Mouse (Mus musculus) E14TG2a.4 (cell line): ENCODE data around the gene Arhgap30.

Experiments
- H3K27me3 ChIP-seq: 2 replicates; pipeline ENCODE4 v1.6.1; 2014; ENCODE audit warnings: low read length, control low read depth; ENCODE audit not compliant: insufficient read depth
- H3K36me3 ChIP-seq: 2 replicates; pipeline ENCODE4 v1.6.1; 2014; ENCODE audit warnings: low read length, control low read depth; ENCODE audit not compliant: insufficient read depth
- H3K4me1 ChIP-seq: replicated peaks from 2 replicates; pipeline ENCODE4 v1.6.1; 2014; ENCODE audit warnings: low read depth, low read length, control low read depth
- H3K4me3 ChIP-seq: replicated peaks from 2 replicates; pipeline ENCODE4 v1.5.1; 2014; ENCODE audit warnings: mild to moderate bottlenecking, low read length
- H3K9me3 ChIP-seq: 2 replicates; pipeline ENCODE4 v1.6.1; 2014; ENCODE audit warnings: low read length, control low read depth
- CTCF ChIP-seq: conservative IDR thresholded peaks from 2 replicates; pipeline ENCODE4 v1.5.1; 2014; ENCODE audit warnings: low read length
- NANOG ChIP-seq: IDR thresholded peaks from 2 replicates; pipeline ENCODE4 v1.6.1; 2014; ENCODE audit warnings: borderline replicate concordance, low read length, mixed read lengths
- POU5F1 ChIP-seq: IDR thresholded peaks from 2 replicates; pipeline ENCODE4 v1.6.1; 2014; ENCODE audit warnings: low read length, borderline replicate concordance

Arhgap30 gene

GRCm38 (mm10) chr1:171412001-171412441 is 23.3 kb downstream of the Arhgap30 start:
- no peaks in the 10 kb centered on the region for H3K9me3 ChIP-seq
- peaks cover 59% of the 10 kb centered on the region for H3K4me1 ChIP-seq
- H3K36me3 ChIP-seq = peaks cover 36% of the 10 kb centered on the region
- no peak for TF ChIP-seq NANOG
- no peak for TF ChIP-seq CTCF
- no peak for TF ChIP-seq POU5F1
- no peaks in the 10 kb centered on the region for H3K27me3 ChIP-seq
- peak overlapping the region; percentile 99 for H3K4me3 ChIP-seq

- Histone ChIP-seq H3K36me3 (peaks cover 37% of the 10 kb centered on the region), H3K9me3 (no peaks in the 10 kb centered on the region), H3K4me3 (peak overlapping the region; percentile 99), H3K27me3 (no peaks in the 10 kb centered on the region), H3K4me1 (peaks cover 63% of the 10 kb centered on the region)
- no peak for TF ChIP-seq NANOG
- no peak for TF ChIP-seq CTCF
- no peak for TF ChIP-seq POU5F1
Measured at GRCm38 (mm10) chr1:171412446-171412845, 23.7 kb downstream of the Arhgap30 start.

- H3K4me3 ChIP-seq = peak overlapping the region; percentile 99
- peaks cover 73% of the 10 kb centered on the region for H3K4me1 ChIP-seq
- TF ChIP-seq POU5F1 (no peak), CTCF (no peak), NANOG (no peak)
- no peaks in the 10 kb centered on the region for H3K9me3 ChIP-seq
- peaks cover 43% of the 10 kb centered on the region for H3K36me3 ChIP-seq
- no peaks in the 10 kb centered on the region for H3K27me3 ChIP-seq
Measured at GRCm38 (mm10) chr1:171413608-171414007, 24.9 kb downstream of the Arhgap30 start.

- H3K36me3 ChIP-seq = peaks cover 73% of the 10 kb centered on the region
- peaks cover 76% of the 10 kb centered on the region for H3K4me1 ChIP-seq
- H3K27me3 ChIP-seq = no peaks in the 10 kb centered on the region
- TF ChIP-seq CTCF (no peak), NANOG (no peak), POU5F1 (no peak)
- H3K9me3 ChIP-seq = no peaks in the 10 kb centered on the region
- H3K4me3 ChIP-seq = peak within 1 kb of the TSS; percentile 43
Measured at GRCm38 (mm10) chr1:171418660-171419059, 29.9 kb downstream of the Arhgap30 start, which contains the start of gene Tstd1. Gene Tstd1 (plus strand): TSS chr1:171418872.

GRCm38 (mm10) chr1:171419291-171419882 is 30.6 kb downstream of the Arhgap30 start:
- Histone ChIP-seq H3K4me3 (peak overlapping the region; percentile 43), H3K27me3 (no peaks in the 10 kb centered on the region), H3K4me1 (peaks cover 69% of the 10 kb centered on the region), H3K36me3 (peaks cover 68% of the 10 kb centered on the region), H3K9me3 (no peaks in the 10 kb centered on the region)
- no peak for TF ChIP-seq POU5F1
- no peak for TF ChIP-seq NANOG
- TF ChIP-seq CTCF = no peak

- peaks cover 66% of the 10 kb centered on the region for H3K36me3 ChIP-seq
- H3K4me1 ChIP-seq = peaks cover 67% of the 10 kb centered on the region
- peak overlapping the region; percentile 43 for H3K4me3 ChIP-seq
- TF ChIP-seq CTCF (no peak), NANOG (no peak), POU5F1 (no peak)
- no peaks in the 10 kb centered on the region for H3K27me3 ChIP-seq
- no peaks in the 10 kb centered on the region for H3K9me3 ChIP-seq
Measured at GRCm38 (mm10) chr1:171419905-171420304, 31.2 kb downstream of the Arhgap30 start.

GRCm38 (mm10) chr1:171422504-171423095 is 33.8 kb downstream of the Arhgap30 start:
- TF ChIP-seq POU5F1 (no peak), CTCF (no peak), NANOG (no peak)
- no peaks in the 10 kb centered on the region for H3K27me3 ChIP-seq
- H3K9me3 ChIP-seq = no peaks in the 10 kb centered on the region
- H3K36me3 ChIP-seq = peaks cover 40% of the 10 kb centered on the region
- H3K4me3 ChIP-seq = no peak overlapping the region
- peaks cover 60% of the 10 kb centered on the region for H3K4me1 ChIP-seq

- H3K4me1 ChIP-seq = peaks cover 47% of the 10 kb centered on the region
- TF ChIP-seq CTCF (no peak), NANOG (no peak), POU5F1 (no peak)
- no peak overlapping the region for H3K4me3 ChIP-seq
- peaks cover 20% of the 10 kb centered on the region for H3K36me3 ChIP-seq
- no peaks in the 10 kb centered on the region for H3K9me3 ChIP-seq
- no peaks in the 10 kb centered on the region for H3K27me3 ChIP-seq
Measured at GRCm38 (mm10) chr1:171424638-171425037, 35.9 kb downstream of the Arhgap30 start.
